Mouse (Mus musculus): ENCODE results near the gene Trpm1. TPM values are rescaled to one million over a fixed set of nuclear protein-coding genes. Genes with fewer than 3 reads are reported as not detected.
A peak's percentile ranks its signal among the peaks of the same experiment; 100 is the strongest.

Gene Trpm1
- polyA plus RNA-seq, 1 experiment from 2014 or later, result 0.15 TPM

MicroRNAs within 50 kb of the gene (microRNA counts, 519-probe panel; counts per million panel counts)
- microRNA mmu-miR-211, result not detected

Small RNAs within 50 kb of the gene (microRNA-seq; reads per million reads assigned to microRNA genes)
- gene Mir211 (3.3 reads per million, percentile 9 among the genes with 10 or more reads in this experiment), gene Mir6416 (not detected)

Other genes with a start within 250 kb of the Trpm1 start
- gene E030018B13Rik, start 237.0 kb upstream of the Trpm1 start, polyA plus RNA-seq (2015; fragmentation: Nextera tagmentation; extraction: Ambion mirVana), result 0.31 and 0.39 TPM in 2 replicates
- gene Klf13, start 214.9 kb upstream of the Trpm1 start, polyA plus RNA-seq (2015; fragmentation: Nextera tagmentation; extraction: Ambion mirVana), result 34.7 and 34.8 TPM in 2 replicates
- 7.5 and 8.7 TPM in 2 replicates for gene Mtmr10, start 133.8 kb downstream of the Trpm1 start, polyA plus RNA-seq (2015; fragmentation: Nextera tagmentation; extraction: Ambion mirVana)
- 7.5 and 8.5 TPM in 2 replicates for gene Fan1, start 220.3 kb downstream of the Trpm1 start, polyA plus RNA-seq (2015; fragmentation: Nextera tagmentation; extraction: Ambion mirVana)
- 27.7 and 30.2 TPM in 2 replicates for gene Mphosph10, start 238.4 kb downstream of the Trpm1 start, polyA plus RNA-seq (2015; fragmentation: Nextera tagmentation; extraction: Ambion mirVana)
- 31.9 and 38.0 TPM in 2 replicates for gene Mcee, start 238.8 kb downstream of the Trpm1 start, polyA plus RNA-seq (2015; fragmentation: Nextera tagmentation; extraction: Ambion mirVana)

Measured in forebrain, embryonic 15.5 days (tissue).